Mouse (Mus musculus): ENCODE measurements around the gene Ms4a15.

Gene Ms4a15

DNA sequence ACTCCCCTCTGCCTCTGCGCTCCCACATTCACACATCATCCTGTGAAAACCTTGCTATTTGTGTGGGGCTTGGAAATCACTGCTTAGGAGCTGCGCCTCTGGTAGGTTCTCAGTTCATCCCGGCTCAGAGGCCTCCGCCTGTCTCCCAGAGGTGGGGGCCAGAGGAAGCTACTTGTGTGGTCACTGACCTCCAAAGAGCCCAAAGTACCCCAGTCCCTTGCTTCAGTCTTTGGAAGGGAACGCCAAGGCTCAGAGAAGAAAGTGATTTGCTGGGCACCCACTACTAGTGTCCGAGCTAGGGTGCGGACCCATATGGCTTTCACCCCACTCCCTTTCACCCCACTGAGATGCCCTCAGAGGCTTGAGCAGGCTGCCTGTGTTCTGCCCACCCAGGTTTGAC lies at the start of gene Ms4a15:
TSS of gene Ms4a15 (minus strand) at position 101 of the 400 bp plus-strand sequence.
- CTCF ChIA-PET = interaction anchor here in 3 of 4 experiments (0.6 to 1.0 kb wide), 4 partner anchors 14 to 316 kb away, joined by 3 to 4 read pairs (median 3); no protein-coding TSS in a partner anchor
- POLR2A ChIA-PET = interaction anchor here in 1 of 4 experiments (0.9 kb wide), 1 partner anchor 10 kb away, joined by 3 read pairs; no protein-coding TSS in a partner anchor

DNA sequence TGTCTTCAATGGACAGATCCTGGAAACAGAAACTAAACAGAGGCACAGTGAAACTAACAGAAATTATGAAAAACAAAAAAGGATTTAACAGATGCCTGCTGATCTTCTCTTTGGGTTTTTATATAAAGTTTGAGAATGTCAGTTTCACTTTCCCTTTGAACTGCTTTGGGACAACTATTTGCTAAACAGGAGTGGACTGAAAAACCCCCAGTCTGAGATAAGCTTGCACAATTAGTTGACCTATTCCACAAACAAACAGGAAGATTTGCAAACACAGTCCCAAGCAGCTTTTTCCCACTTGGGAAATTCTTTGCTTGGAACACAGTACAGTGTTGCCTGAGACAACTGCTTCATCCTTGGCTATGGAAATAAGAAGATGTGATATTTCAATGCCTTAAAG lies 44.5 kb upstream of the Ms4a15 start:
- POLR2A ChIA-PET = no interaction called here
- CTCF ChIA-PET = no interaction called here

DNA sequence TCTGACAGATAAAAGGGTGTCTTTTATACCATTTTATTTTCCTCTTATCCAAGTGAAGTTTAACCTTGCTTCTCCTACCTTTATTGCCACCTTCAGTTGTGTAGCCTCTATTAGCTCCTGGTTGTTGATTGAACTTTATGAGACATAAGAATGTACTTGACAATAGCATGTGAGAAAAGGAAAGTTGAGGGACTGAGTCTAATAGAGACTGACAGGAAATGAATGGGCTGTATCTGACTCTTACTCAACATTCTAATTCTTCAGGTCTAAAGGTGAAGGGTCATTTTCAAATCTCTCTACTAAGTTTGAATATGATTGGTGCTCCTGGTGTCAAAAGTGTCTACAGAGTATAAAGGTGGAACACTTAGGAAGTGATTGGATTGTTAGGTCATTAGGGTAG lies 29.3 kb upstream of the Ms4a15 start:
- CTCF ChIA-PET = interaction anchor here in 1 of 4 experiments (0.7 kb wide), 1 partner anchor 382 kb away, joined by 3 read pairs; no protein-coding TSS in a partner anchor
- POLR2A ChIA-PET = no interaction called here

DNA sequence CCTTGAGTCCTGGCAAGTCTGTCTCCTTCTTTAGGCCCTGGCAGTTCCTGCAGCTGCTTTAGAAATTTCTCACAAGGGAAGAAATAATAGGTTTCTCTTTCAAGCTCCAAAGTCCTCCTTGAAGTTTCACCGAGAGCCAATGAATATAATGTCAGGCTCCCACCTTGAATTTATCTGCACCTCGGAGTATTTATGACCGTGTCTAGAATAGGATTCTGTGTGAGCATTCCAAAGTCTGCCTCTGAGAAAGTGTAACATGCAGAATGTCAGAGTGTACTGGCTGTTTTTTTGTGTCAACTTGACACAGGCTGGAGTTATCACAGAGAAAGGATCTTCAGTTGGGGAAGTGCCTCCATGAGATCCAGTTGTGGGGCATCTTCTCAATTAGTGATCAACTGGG lies 24.8 kb upstream of the Ms4a15 start, which contains the start of gene Ms4a18:
TSS of gene Ms4a18 (minus strand) at position 141 of the 400 bp plus-strand sequence.
- POLR2A ChIA-PET = interaction anchor here in 2 of 4 experiments (0.5 to 0.6 kb wide), 2 partner anchors 801 to 1143 kb away, joined by 3 read pairs; partner anchors contain the start of gene Stx3 (in 1 of the 2)
- CTCF ChIA-PET = no interaction called here

DNA sequence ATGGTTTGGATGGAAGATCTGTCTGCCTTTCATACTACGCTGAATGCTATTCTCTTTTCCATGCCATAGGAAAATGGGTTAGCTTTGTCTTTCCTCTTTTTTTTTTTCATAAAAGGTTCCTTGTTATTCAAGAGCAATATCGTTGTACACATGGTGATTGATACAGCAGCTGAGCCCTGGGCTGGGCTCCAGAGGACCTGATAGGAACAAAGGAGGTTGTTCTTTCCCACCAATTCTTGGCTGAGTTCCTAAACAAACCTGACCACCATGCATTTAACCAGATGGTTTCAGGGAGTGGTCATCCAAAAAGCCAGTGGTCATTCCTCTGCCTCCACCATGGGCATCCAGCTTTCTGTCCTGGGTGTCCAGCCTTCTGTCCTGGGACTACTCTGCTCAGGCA lies 24.2 kb upstream of the Ms4a15 start:
- ChIA-PET POLR2A (interaction anchor here in 2 of 4 experiments (0.5 to 0.6 kb wide), 2 partner anchors 802 to 1142 kb away, joined by 3 read pairs; partner anchors contain the start of gene Stx3 (in 1 of the 2)), CTCF (no interaction called here)

DNA sequence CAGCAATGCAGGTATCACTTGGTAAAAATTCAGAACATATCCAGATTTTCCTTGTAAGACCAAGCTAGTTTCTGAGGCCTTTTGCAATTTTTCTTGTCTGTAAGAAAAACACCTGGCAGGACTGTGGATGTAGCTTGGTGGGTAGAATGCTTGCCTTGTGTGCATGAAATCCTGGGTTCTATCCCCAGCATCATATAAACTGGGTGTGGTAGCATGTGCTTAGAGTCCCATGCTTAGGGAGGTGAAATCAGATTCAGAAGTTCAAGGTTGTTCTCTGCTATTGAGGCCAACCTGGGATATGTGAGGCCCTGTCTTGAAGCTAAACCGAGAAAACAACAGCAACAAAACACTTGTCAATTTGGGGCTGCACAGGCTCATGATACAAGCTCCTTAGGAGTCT lies 22.9 kb upstream of the Ms4a15 start:
- POLR2A ChIA-PET = no interaction called here

DNA sequence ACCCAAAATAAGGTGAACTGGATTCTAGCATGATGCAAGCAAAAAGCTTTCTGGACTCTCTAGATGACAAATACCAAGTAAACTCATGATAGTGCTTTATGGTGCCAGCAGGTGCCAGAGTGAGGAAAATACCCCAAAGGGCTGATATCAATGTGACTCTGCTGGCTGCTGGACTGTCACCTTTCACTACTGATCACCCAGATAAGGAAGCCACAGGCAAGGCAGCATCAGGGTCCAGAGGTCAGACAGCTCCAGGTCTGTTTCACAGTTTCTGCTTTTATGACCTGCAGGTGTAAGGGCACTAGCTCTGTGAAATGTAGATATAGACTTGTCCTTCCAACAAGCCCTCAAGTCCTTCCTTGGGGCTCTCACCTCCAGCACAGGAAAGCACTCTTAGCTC lies 22.4 kb upstream of the Ms4a15 start:
- ChIA-PET POLR2A (no interaction called here), CTCF (interaction anchor here in 1 of 4 experiments (1.2 kb wide), 1 partner anchor 39 kb away, joined by 3 read pairs; no protein-coding TSS in a partner anchor)

More for the DNA sequence above, 22.9 kb upstream of the Ms4a15 start:
- CTCF ChIA-PET = interaction anchor here in 2 of 4 experiments (0.6 to 1.2 kb wide), 2 partner anchors 40 to 217 kb away, joined by 3 read pairs; no protein-coding TSS in a partner anchor

DNA sequence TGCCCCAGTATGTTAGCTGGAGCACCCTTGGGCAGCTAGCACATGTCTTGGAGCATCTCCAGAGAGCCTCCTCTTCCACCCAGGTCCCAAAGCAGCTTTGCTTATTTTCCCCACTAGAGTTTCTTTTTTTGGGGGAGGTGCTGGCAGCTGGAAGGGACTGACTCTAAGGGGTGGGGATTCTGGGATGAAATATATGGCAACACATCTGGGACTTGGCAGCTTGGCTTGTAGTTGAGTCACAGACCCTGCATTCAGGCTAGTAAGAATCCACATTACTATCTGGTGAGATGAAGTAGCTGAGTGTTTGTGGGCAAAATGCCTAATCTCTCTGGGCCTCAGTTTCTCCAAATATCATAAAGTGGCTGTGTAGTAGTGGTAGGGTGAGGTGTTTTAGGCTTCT lies 1.1 kb downstream of the Ms4a15 start:
- ChIA-PET CTCF (no interaction called here), POLR2A (interaction anchor here in 1 of 4 experiments (0.6 kb wide), 1 partner anchor 207 kb away, joined by 3 read pairs; no protein-coding TSS in a partner anchor)

DNA sequence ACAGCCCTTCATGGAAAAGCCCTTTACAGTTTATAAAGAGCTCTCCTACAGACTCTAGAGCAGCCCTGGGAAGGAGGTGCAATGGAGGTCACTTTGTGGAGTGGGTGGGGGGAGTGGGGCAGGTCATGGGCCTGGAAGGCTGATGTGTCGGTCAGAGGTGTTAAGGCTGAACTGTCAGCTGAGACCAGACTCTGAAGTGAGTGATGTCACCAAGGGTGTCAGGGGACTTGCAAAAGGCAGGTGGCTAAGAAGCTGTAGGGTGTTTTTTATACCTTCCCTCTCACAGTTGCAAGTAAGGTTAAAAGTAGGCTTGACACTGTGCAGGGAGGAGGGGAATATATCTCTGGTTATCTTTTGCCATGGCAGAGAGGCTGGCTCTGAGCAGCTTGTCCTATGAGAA lies 2.3 kb downstream of the Ms4a15 start:
- ChIA-PET CTCF (interaction anchor here in 1 of 4 experiments (0.6 kb wide), 2 partner anchors 9 to 541 kb away, joined by 3 read pairs; no protein-coding TSS in a partner anchor), POLR2A (no interaction called here)

DNA sequence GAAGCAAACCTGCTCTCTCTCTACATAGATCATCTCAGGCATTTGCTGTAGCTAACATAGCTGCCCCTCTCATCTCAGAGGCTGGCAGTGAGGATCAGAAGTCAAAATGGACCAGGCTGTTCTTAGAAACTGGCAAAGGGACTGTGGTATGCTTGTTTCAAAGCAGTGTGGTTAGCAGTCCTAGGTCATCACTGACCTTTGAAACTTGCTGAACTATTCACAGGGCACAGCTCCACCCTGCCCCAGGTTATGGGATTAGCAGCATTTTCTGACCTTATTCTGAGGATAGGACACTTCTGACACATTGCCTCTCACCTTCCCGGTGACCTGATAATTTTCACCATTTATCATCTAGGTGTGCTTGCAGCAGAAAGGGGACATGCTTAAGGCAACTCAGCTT lies 4.5 kb downstream of the Ms4a15 start:
- ChIA-PET CTCF (interaction anchor here in 2 of 4 experiments (1.4 to 1.9 kb wide), 2 partner anchors 9 to 13 kb away, joined by 4 to 7 read pairs; no protein-coding TSS in a partner anchor), POLR2A (no interaction called here)

DNA sequence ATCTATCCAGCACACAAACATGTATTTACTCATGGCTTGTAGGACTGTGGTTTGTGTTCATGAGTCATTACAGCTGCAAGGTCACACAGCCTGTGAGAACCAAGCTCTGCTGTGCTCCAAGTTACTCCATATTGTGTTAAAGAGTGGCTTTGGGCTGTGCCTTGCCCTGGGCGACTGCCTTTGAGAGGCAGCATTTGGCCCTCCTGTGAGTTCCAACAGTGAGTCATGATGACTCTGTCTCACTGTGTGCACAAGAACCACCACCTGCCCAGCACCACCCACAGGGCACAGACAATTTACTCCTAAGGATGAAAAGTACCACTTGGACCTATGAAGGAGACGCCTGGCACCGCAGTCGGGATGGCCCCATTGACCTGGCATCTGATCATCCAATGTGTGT lies 7.2 kb downstream of the Ms4a15 start:
- ChIA-PET CTCF (interaction anchor here in 1 of 4 experiments (0.6 to 1.5 kb wide), 3 partner anchors 10 to 50 kb away, joined by 3 to 4 read pairs (median 3); no protein-coding TSS in a partner anchor), POLR2A (interaction anchor here in 1 of 4 experiments (0.6 to 0.7 kb wide), 3 partner anchors 61 to 175 kb away, joined by 3 read pairs; no protein-coding TSS in a partner anchor)

DNA sequence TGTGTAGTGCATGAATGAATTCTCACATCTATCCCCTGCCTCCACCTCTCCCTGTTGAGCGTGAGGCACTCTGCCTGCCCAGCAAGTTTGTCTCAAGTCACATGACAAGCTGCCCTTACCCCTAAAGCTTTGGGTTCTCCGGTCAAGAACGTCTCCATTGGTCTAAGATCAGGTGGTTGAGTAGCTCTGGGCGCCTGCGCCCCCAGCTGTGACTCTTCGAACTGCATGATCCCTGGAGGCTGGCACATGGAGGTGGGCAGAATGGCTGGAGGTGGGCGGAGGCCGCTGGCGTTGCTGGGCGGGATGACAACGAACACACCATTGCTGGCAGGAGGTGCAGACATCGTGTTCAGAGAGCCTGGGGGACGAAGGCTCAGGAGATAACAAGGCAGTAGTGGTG lies 8.5 kb downstream of the Ms4a15 start:
- POLR2A ChIA-PET = interaction anchor here in 1 of 4 experiments (0.9 to 1.5 kb wide), 3 partner anchors 11 to 35 kb away, joined by 3 to 5 read pairs (median 4); no protein-coding TSS in a partner anchor
- CTCF ChIA-PET = interaction anchor here in 2 of 4 experiments (0.5 to 1.5 kb wide), 13 partner anchors 8 to 784 kb away, joined by 3 to 12 read pairs (median 3); partner anchors contain the start of gene Ms4a10 (in 1 of the 2)

DNA sequence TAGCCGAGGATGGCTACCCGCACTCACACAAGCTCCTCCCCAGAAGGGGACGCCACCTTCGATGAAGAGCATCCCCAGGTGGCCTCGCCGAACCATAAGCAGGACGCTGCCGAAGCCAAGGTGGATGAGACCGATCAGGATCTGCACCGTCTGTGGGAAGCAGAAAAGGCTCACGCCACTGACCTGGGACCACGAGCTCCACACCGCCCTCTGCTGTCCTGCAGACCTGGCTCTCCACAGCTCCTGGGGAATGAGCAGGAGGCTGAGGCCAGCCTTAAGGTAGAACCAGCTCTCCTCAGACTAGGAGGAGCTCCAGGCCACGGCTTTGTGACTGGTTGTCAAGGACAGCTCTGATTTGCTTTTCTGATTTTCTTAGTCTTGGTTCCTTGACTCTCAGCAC lies 9.9 kb downstream of the Ms4a15 start:
- POLR2A ChIA-PET = interaction anchor here in 3 of 4 experiments (0.6 to 2.2 kb wide), 11 partner anchors 9 to 292 kb away, joined by 3 to 13 read pairs (median 3); partner anchors contain the start of genes Ccdc86 (in 3 of the 3), Ms4a10 (in 1 of the 3), Ms4a15 (in 1 of the 3) and Prpf19 (in 1 of the 3)
- CTCF ChIA-PET = interaction anchor here (0.6 to 2.1 kb wide), 26 partner anchors 10 to 1019 kb away, joined by 3 to 20 read pairs (median 4); partner anchors contain the start of genes Ms4a10 (in 1 of the 4), Ptgdr2 (in 1 of the 4) and Tmem109 (in 1 of the 4)

DNA sequence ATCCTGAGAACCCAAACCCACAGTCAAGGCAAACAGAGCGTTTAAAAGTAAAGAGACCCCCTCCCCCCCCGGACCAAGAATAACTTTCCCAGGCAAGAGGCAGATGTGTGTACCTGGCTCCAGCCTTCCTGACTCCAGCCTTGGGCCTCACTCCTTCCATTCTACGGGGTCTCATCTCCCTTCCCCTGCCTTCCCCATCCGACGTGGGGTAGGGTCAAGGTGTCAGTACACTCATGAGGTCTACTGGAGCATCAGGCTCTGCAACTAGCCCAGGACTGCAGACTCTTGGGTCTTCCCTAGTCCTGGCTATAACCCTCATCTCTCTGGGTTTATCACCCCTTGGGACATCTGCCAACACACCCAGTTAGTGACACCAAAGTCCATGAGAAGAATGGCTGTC lies 12.8 kb downstream of the Ms4a15 start:
- CTCF ChIA-PET = interaction anchor here (0.5 to 2.5 kb wide), 68 partner anchors 8 to 1050 kb away, joined by 3 to 24 read pairs (median 4); partner anchors contain the start of genes Ptgdr2 (in 3 of the 4), Ms4a15 (in 2 of the 4), Ddb1 (in 1 of the 4) and Lrrc10b (in 1 of the 4)
- POLR2A ChIA-PET = interaction anchor here in 2 of 4 experiments (0.5 to 1.6 kb wide), 8 partner anchors 35 to 403 kb away, joined by 3 to 5 read pairs (median 3); partner anchors contain the start of genes Cyb561a3 (in 1 of the 2) and Tmem138 (in 1 of the 2)

DNA sequence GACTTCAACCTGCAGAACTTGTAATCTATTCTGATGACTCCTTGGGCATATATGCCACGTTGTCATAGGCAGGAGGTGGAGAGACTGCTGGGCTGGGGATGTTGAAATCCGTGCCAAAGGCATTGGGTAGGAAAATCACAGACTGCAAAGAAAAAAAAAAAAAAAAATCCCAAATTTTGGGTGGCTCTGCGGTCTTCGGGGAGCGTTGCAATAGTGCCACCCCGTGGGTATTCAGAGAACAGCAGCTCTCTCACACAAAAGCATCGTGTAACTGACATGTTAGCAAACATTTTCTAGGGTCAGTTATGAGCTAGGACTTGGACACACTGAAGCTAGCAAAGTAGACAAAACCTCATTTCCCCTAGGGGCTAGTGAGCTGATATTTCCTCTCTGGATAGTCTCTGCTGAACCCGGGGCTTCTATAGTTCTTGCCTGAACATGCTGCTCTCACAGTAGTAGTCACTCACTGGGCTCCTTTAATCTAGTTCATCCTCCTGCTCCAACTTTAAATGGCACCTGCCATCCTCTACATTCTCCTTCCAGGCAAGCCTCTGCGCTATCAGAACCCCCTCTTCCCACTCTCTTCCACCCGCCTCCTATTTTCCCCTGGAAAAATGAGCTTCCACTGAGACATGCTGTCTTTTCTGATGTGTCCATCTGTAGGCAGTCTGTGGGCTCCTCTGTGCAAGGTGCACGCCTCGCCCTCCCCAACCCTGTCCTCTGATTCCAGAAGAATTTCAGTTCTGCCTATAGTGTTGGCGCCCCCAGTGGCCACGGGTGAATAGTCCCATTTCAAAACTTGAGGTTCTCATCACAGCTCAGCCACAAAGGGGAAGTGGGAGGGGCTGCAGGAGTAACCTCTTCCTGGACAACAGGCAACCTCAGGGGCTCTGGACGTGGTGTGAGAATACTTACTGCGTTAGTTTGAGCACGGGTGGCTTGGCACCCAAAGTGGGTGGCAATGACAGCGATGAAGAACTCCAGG lies 13.6 kb downstream of the Ms4a15 start:
- ChIA-PET CTCF (interaction anchor here (0.5 to 2.5 kb wide), 132 partner anchors 9 to 1049 kb away, joined by 3 to 24 read pairs (median 4); partner anchors contain the start of genes Ptgdr2 (in 4 of the 4), Ccdc86 (in 3 of the 4), Ms4a15 (in 2 of the 4) and Ddb1 (in 1 of the 4)), POLR2A (interaction anchor here in 3 of 4 experiments (0.5 to 1.6 kb wide), 26 partner anchors 14 to 799 kb away, joined by 3 to 7 read pairs (median 3); partner anchors contain the start of genes Prpf19 (in 2 of the 3), Ccdc86 (in 1 of the 3), Cyb561a3 (in 1 of the 3) and Ptgdr2 (in 1 of the 3))

DNA sequence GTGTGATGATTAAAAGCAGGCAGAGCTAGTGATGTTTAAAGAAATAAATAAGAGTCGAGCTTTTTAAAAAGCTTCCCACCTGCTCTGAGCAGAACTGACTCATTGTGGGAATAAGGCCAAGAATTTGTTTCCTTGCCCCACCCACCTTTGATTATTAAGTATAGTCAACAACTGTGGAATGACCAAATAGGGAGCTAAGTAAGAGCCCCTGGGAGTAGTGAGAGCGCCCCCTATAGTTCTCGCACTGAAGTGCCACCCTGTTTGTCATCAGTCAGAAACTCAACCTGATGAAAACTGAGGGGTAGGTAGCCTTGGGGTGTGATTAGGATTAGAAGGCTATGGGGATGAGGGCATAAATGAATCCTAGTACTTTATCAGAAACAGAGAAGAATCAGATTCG lies 16.7 kb downstream of the Ms4a15 start:
- POLR2A ChIA-PET = interaction anchor here in 2 of 4 experiments (0.6 to 2.1 kb wide), 12 partner anchors 11 to 370 kb away, joined by 3 to 7 read pairs (median 3); partner anchors contain the start of genes Ccdc86 (in 2 of the 2), Prpf19 (in 1 of the 2) and Vps37c (in 1 of the 2)
- CTCF ChIA-PET = interaction anchor here (0.5 to 2.3 kb wide), 29 partner anchors 8 to 401 kb away, joined by 3 to 13 read pairs (median 4); partner anchors contain the start of genes Ccdc86 (in 1 of the 4), Prpf19 (in 1 of the 4) and Ptgdr2 (in 1 of the 4)

DNA sequence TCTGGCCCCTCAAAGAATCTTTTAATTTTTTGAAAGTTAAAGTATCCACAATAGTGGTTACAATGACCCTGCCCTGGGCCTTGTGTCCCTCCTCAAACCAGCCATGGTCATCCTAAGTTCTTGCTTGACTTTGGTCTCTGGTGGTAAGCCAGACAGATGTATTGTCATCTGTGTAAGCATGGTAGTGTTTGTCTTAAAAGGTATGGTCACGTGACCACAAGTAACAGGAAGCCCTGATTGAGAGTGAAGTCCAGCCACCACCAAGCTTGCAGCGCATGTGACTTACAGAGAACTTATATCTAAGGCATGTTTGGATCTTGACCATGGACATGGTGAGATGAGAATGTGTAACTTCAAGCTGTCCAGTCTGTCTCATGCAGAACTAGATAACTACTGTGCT lies 17.9 kb downstream of the Ms4a15 start:
- CTCF ChIA-PET = interaction anchor here (0.6 to 3.0 kb wide), 6 partner anchors 8 to 299 kb away, joined by 3 to 20 read pairs (median 5); no protein-coding TSS in a partner anchor

More for the DNA sequence above, 17.9 kb downstream of the Ms4a15 start:
- POLR2A ChIA-PET = interaction anchor here in 2 of 4 experiments (0.5 to 4.7 kb wide), 9 partner anchors 15 to 324 kb away, joined by 3 to 31 read pairs (median 4); partner anchors contain the start of genes Ccdc86 (in 2 of the 2) and Prpf19 (in 1 of the 2)

All from embryonic stem cell, embryonic (primary cell).